Mouse (Mus musculus) heart, postnatal 0 days (tissue): ENCODE measurements at regions not wholly inside any gene's neighbourhood (a gene's known extent, or its start where the extent isn't known, plus 50 kb on each side); places are given as distances from the start of the nearest gene placed in this dataset.

ENCODE experiments used
- CTCF ChIP-seq: IDR thresholded peaks from 2 replicates; pipeline ENCODE4 v1.5.1; 2016; ENCODE audit warnings: antibody characterized with exemption, control low read depth, low read depth
- EP300 ChIP-seq: IDR thresholded peaks from 2 replicates; pipeline ENCODE4 v1.6.1; 2016; ENCODE audit warnings: antibody characterized with exemption, low read depth

DNA sequence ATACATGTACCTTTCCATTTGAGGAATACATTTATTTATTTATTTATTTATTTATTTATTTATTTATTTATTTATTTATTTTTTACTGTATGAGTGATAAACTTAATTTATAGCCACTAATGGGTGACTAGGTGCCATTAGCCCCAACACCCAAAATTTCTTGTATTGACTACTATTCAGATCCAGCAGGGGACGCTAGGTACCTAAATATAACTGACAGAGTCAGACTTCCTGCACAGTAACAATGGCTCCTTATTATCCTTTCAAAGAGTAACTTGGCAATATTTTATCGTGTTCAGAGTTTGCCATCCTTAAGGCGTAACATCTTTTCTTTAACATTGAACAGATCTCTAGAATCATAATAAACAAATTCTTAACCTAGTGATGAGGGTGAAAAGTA is 206.7 kb downstream of the Chm start:
- TF ChIP-seq CTCF = peak; percentile 51
- TF ChIP-seq EP300 = no peak
